Mouse (Mus musculus): ENCODE data around the gene Rpp14.

DNA sequence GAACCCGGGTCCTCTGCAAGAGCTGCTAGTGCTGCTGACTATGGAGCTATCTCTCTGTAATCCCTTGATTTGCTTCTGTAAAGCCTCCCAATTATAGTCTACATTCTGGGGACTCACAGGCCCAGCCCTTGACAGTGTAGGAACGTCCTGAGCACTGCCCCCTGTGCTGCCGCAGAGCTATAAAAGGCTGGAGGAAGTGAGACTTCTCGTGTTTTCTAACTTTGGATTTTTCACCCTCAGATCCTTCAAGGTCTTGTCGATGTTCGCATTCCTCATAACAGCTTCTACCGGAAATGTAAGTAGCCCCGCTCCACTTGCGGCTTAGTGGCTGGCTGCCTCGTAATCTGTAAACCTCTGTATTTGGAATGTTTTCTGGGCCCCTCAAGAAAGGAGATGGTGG lies 30.8 kb upstream of the Rpp14 start:
- TF ChIP-seq CTCF (IDR thresholded peaks at IDR 0.05; ENCODE audit: low read depth, low read length) = no peak
- TF ChIP-seq POLR2A (IDR thresholded peaks at IDR 0.05; ENCODE audit: extremely low read depth, insufficient read depth, low read length) = no peak

All from liver, adult 2 months (tissue).